Mouse (Mus musculus) spleen, adult 2 months (tissue): Measurements from ENCODE around the gene Snx29.

ENCODE experiments used
- CTCF ChIP-seq: fragments of 200-500 bp; IDR thresholded peaks from 2 replicates; pipeline ENCODE4 v1.5.1; 2011; ENCODE audit warnings: mild to moderate bottlenecking, inconsistent platforms; ENCODE audit not compliant: insufficient read depth, insufficient read length, insufficient replicate concordance; ENCODE audit errors: extremely low read depth
- POLR2A ChIP-seq: fragments of 200-500 bp; IDR thresholded peaks from 2 replicates; pipeline ENCODE4 v1.6.1; 2011; ENCODE audit warnings: low read depth, low read length, inconsistent platforms

DNA sequence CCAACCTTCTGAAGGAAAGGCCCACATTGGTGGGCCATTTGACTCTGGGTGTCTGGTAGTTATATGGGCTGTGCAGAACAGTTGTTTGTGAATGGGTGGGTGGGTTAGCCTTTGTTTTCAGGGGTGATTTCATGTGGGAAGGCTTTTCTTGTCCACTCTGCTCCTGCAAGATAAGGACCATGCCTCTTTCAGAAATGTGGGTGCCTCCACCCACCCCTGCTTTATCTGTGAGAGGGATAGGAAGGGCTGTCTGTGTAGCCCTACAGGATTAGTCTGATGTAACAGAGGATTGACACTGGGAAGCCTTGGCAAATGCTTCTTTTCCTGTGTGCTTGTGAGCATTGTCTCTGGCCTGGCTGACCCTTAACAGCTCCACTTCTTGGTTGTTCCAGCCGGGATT is 99.5 kb downstream of the Snx29 start:
- TF ChIP-seq CTCF = no peak
- no peak for TF ChIP-seq POLR2A
